Mouse (Mus musculus): ENCODE data around the gene Olfr589. TPM values are rescaled to one million over a fixed set of nuclear protein-coding genes. Genes with fewer than 3 reads are reported as not detected.
"Not testable (repeated sequence)": the region's sequence is repeated elsewhere in the genome, so short reads cannot be mapped to it uniquely, and the experiment has no call there.

The Olfr589 gene
- polyA plus RNA-seq (2016; fragmentation: Nextera tagmentation; extraction: Ambion mirVana), result not detected in 2 replicates

- no peak within 1 kb of the TSS for H3K4me3 ChIP-seq
- 66% methylated on average over 2 of the region's 2 CpGs for WGBS
Measured at GRCm38 (mm10) chr7:103156256-103156655, at the start of gene Olfr589. Gene Olfr589, minus strand, starts transcription at chr7:103156356.

GRCm38 (mm10) chr7:103184503-103184902 lies 28.3 kb upstream of the Olfr589 start, which contains the start of gene Olfr592:
Gene Olfr592, plus strand, starts transcription at chr7:103184803.
- H3K9me3 ChIP-seq; ATAC-seq (ENCODE audit: low FRiP score, low read depth); H3K4me3 ChIP-seq; H3K4me2 ChIP-seq (replicated peaks); H3K36me3 ChIP-seq; H3K27ac ChIP-seq; H3K4me1 ChIP-seq; H3K9ac ChIP-seq; H3K27me3 ChIP-seq (replicated peaks): not testable (repeated sequence)
- WGBS, result 77% methylated on average over 1 of the region's 1 CpGs

More at GRCm38 (mm10) chr7:103156256-103156655, at the start of gene Olfr589:
- no peaks in the 10 kb centered on the region for H3K27me3 ChIP-seq (replicated peaks)
- H3K9me3 ChIP-seq, result no peaks in the 10 kb centered on the region
- H3K27ac ChIP-seq, result no peak within 1 kb of the TSS
- H3K4me1 ChIP-seq, result no peaks in the 10 kb centered on the region
- ATAC-seq (ENCODE audit: low FRiP score, low read depth), result no peak
- no peaks in the 10 kb centered on the region for H3K36me3 ChIP-seq
- H3K4me2 ChIP-seq (replicated peaks), result no peak within 1 kb of the TSS
- no peak within 1 kb of the TSS for H3K9ac ChIP-seq

- H3K4me2 ChIP-seq (replicated peaks), result no peak within 1 kb of the TSS
- H3K27ac ChIP-seq, result no peak within 1 kb of the TSS
- peaks cover 6% of the 10 kb centered on the region; the same call in 1 of the 2 replicates for H3K9me3 ChIP-seq
- no peaks in the 10 kb centered on the region for H3K27me3 ChIP-seq (replicated peaks)
- no peak for ATAC-seq (ENCODE audit: low FRiP score, low read depth)
- WGBS, result 76% methylated on average over 1 of the region's 1 CpGs
- H3K9ac ChIP-seq, result no peak within 1 kb of the TSS
- no peak within 1 kb of the TSS for H3K4me3 ChIP-seq
- no peaks in the 10 kb centered on the region for H3K4me1 ChIP-seq
- H3K36me3 ChIP-seq, result no peaks in the 10 kb centered on the region
Measured at GRCm38 (mm10) chr7:103178240-103178639, 22.1 kb upstream of the Olfr589 start, which contains the start of gene Olfr591. Gene Olfr591, minus strand, starts transcription at chr7:103178340.

DNA sequence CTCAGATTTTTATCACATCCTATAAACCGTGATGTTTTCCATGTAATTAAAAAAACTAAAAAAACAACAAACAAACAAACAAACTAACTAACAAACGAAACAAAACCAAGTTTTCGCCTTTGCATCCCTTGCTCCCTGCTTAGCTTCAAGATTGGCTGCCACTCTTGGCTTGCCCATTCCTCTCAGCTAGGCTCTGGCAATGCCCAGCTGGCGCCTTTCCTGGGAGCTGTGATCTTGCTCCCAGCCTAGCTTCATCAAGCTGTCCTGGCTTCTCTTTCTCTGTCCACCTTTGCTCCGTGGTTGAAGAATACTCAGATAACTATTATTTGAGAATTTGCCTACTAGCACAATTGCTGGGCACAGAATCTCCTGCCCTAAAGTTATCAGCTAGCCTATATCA lies 13.5 kb upstream of the Olfr589 start:
- H3K4me2 ChIP-seq (replicated peaks), result no peak overlapping the region
- 79% methylated on average over 5 of the region's 5 CpGs for WGBS
- no peaks in the 10 kb centered on the region for H3K9me3 ChIP-seq
- no peak for ATAC-seq (ENCODE audit: low FRiP score, low read depth)
- H3K9ac ChIP-seq, result no peak overlapping the region
- no peak overlapping the region for H3K4me3 ChIP-seq
- H3K4me1 ChIP-seq, result no peaks in the 10 kb centered on the region
- H3K36me3 ChIP-seq, result no peaks in the 10 kb centered on the region
- no peaks in the 10 kb centered on the region for H3K27me3 ChIP-seq (replicated peaks)
- no peak overlapping the region for H3K27ac ChIP-seq

GRCm38 (mm10) chr7:103140579-103140978 lies 15.6 kb downstream of the Olfr589 start, which contains the start of gene Olfr588-ps1:
Gene Olfr588-ps1, plus strand, starts transcription at chr7:103140879.
- no peak for ATAC-seq (ENCODE audit: low FRiP score, low read depth)
- no peak within 1 kb of the TSS for H3K4me2 ChIP-seq (replicated peaks)
- WGBS, result 85% methylated on average over 1 of the region's 1 CpGs

DNA sequence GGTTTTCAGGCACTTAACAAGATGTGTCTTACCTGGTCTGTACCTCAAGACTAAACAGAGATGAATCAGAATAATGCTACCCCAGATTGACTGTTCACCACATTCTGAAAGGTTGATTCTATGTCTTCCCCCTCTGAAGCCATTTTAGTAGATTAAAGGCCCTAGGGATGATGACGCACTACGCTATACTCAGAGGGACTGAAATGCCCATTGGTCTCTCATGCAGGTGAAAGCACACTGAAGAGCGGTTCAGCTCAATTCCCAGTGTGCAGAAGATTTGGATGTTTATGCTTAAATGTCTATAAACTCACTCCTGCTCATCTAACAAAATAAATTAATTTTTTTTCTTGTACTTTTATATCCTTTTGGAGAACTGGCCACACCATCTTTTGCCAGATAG lies 30.6 kb downstream of the Olfr589 start, which contains the start of gene Olfr586:
TSS of gene Olfr586 (minus strand) at position 101 of the 400 bp plus-strand sequence.
- no peak for ATAC-seq (ENCODE audit: low FRiP score, low read depth)

More at GRCm38 (mm10) chr7:103140579-103140978, 15.6 kb downstream of the Olfr589 start, which contains the start of gene Olfr588-ps1:
- Histone ChIP-seq H3K9me3 (no peaks in the 10 kb centered on the region), H3K36me3 (no peaks in the 10 kb centered on the region), H3K27me3 (replicated peaks) (no peaks in the 10 kb centered on the region), H3K4me1 (no peaks in the 10 kb centered on the region), H3K27ac (no peak within 1 kb of the TSS), H3K9ac (no peak within 1 kb of the TSS), H3K4me3 (no peak within 1 kb of the TSS)

DNA sequence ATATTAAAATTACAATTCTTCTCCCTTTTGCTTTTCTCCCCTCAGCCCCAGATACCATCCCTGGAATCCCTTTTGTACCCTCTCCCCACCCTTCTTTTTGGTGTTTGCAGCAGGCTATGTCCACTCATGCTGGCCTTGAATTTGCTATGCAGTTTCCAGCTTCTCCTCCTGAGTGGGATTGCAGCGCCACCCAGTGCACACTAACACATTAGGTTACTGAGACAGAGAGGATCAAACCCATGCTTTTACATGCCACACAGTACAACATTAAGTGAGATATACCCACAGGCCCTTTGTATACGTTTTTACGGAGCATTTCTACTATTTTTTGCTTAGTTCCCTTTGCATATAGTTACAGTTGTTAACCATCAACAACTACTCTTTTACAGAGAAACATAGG lies 36.8 kb downstream of the Olfr589 start:
- no peaks in the 10 kb centered on the region for H3K4me1 ChIP-seq
- no peak overlapping the region for H3K4me2 ChIP-seq (replicated peaks)
- no peak overlapping the region for H3K9ac ChIP-seq
- H3K9me3 ChIP-seq, result no peaks in the 10 kb centered on the region
- no peaks in the 10 kb centered on the region for H3K36me3 ChIP-seq
- H3K27me3 ChIP-seq (replicated peaks), result no peaks in the 10 kb centered on the region
- H3K27ac ChIP-seq, result no peak overlapping the region
- H3K4me3 ChIP-seq, result no peak overlapping the region
- no peak for ATAC-seq (ENCODE audit: low FRiP score, low read depth)
- WGBS, result 58% methylated on average over 3 of the region's 3 CpGs

More for the DNA sequence above, 30.6 kb downstream of the Olfr589 start, which contains the start of gene Olfr586:
- Histone ChIP-seq H3K9me3 (no peaks in the 10 kb centered on the region), H3K36me3 (no peaks in the 10 kb centered on the region), H3K27me3 (replicated peaks) (no peaks in the 10 kb centered on the region), H3K9ac (no peak within 1 kb of the TSS), H3K4me3 (no peak within 1 kb of the TSS), H3K4me1 (no peaks in the 10 kb centered on the region), H3K4me2 (replicated peaks) (no peak within 1 kb of the TSS), H3K27ac (no peak within 1 kb of the TSS)
- WGBS, result 94% methylated on average over 3 of the region's 3 CpGs

Other genes starting within 250 kb of the Olfr589 start
- gene Olfr571, start 238.8 kb downstream of the Olfr589 start, polyA plus RNA-seq (2016; fragmentation: Nextera tagmentation; extraction: Ambion mirVana), result not detected in 2 replicates
- gene Olfr572, start 231.9 kb downstream of the Olfr589 start, polyA plus RNA-seq (2016; fragmentation: Nextera tagmentation; extraction: Ambion mirVana), result not detected in 2 replicates
- not detected in 2 replicates for gene Olfr573-ps1, start 213.8 kb downstream of the Olfr589 start, polyA plus RNA-seq (2016; fragmentation: Nextera tagmentation; extraction: Ambion mirVana)
- gene Olfr574, start 207.9 kb downstream of the Olfr589 start, polyA plus RNA-seq (2016; fragmentation: Nextera tagmentation; extraction: Ambion mirVana), result not detected in 2 replicates
- not detected in 2 replicates for gene Olfr575, start 197.6 kb downstream of the Olfr589 start, polyA plus RNA-seq (2016; fragmentation: Nextera tagmentation; extraction: Ambion mirVana)
- not detected in 2 replicates for gene Olfr576, start 193.7 kb downstream of the Olfr589 start, polyA plus RNA-seq (2016; fragmentation: Nextera tagmentation; extraction: Ambion mirVana)
- gene Olfr577, start 180.4 kb downstream of the Olfr589 start, polyA plus RNA-seq (2016; fragmentation: Nextera tagmentation; extraction: Ambion mirVana), result not detected in 2 replicates
- not detected in 2 replicates for gene Olfr578, start 167.0 kb downstream of the Olfr589 start, polyA plus RNA-seq (2016; fragmentation: Nextera tagmentation; extraction: Ambion mirVana)
- not detected in 2 replicates for gene Olfr582, start 118.3 kb downstream of the Olfr589 start, polyA plus RNA-seq (2016; fragmentation: Nextera tagmentation; extraction: Ambion mirVana)
- gene Olfr583, start 105.1 kb downstream of the Olfr589 start, polyA plus RNA-seq (2016; fragmentation: Nextera tagmentation; extraction: Ambion mirVana), result not detected in 2 replicates
- not detected in 2 replicates for gene Olfr584, start 74.5 kb downstream of the Olfr589 start, polyA plus RNA-seq (2016; fragmentation: Nextera tagmentation; extraction: Ambion mirVana)
- gene Olfr585, start 58.6 kb downstream of the Olfr589 start, polyA plus RNA-seq (2016; fragmentation: Nextera tagmentation; extraction: Ambion mirVana), result not detected in 2 replicates
- not detected in 2 replicates for gene Olfr586, start 30.7 kb downstream of the Olfr589 start, polyA plus RNA-seq (2016; fragmentation: Nextera tagmentation; extraction: Ambion mirVana)
- gene Olfr588-ps1, start 15.5 kb downstream of the Olfr589 start, polyA plus RNA-seq (2016; fragmentation: Nextera tagmentation; extraction: Ambion mirVana), result not detected in 2 replicates
- not detected in 2 replicates for gene Olfr591, start 22.0 kb upstream of the Olfr589 start, polyA plus RNA-seq (2016; fragmentation: Nextera tagmentation; extraction: Ambion mirVana)
- not detected in 2 replicates for gene Olfr592, start 28.4 kb upstream of the Olfr589 start, polyA plus RNA-seq (2016; fragmentation: Nextera tagmentation; extraction: Ambion mirVana)
- not detected in 2 replicates for gene Olfr593, start 55.5 kb upstream of the Olfr589 start, polyA plus RNA-seq (2016; fragmentation: Nextera tagmentation; extraction: Ambion mirVana)
- not detected in 2 replicates for gene Olfr594, start 60.6 kb upstream of the Olfr589 start, polyA plus RNA-seq (2016; fragmentation: Nextera tagmentation; extraction: Ambion mirVana)
- gene Usp17ld, start 96.1 kb upstream of the Olfr589 start, polyA plus RNA-seq (2016; fragmentation: Nextera tagmentation; extraction: Ambion mirVana), result not detected in 2 replicates
- not detected in 2 replicates for gene Olfr596, start 149.3 kb upstream of the Olfr589 start, polyA plus RNA-seq (2016; fragmentation: Nextera tagmentation; extraction: Ambion mirVana)
- gene Olfr597, start 160.0 kb upstream of the Olfr589 start, polyA plus RNA-seq (2016; fragmentation: Nextera tagmentation; extraction: Ambion mirVana), result not detected in 2 replicates
- gene Olfr598, start 167.2 kb upstream of the Olfr589 start, polyA plus RNA-seq (2016; fragmentation: Nextera tagmentation; extraction: Ambion mirVana), result not detected in 2 replicates
- not detected in 2 replicates for gene Olfr599, start 179.6 kb upstream of the Olfr589 start, polyA plus RNA-seq (2016; fragmentation: Nextera tagmentation; extraction: Ambion mirVana)
- gene Olfr600, start 193.3 kb upstream of the Olfr589 start, polyA plus RNA-seq (2016; fragmentation: Nextera tagmentation; extraction: Ambion mirVana), result not detected in 2 replicates
- not detected in 2 replicates for gene Olfr601, start 206.3 kb upstream of the Olfr589 start, polyA plus RNA-seq (2016; fragmentation: Nextera tagmentation; extraction: Ambion mirVana)
- not detected in 2 replicates for gene Olfr603, start 229.8 kb upstream of the Olfr589 start, polyA plus RNA-seq (2016; fragmentation: Nextera tagmentation; extraction: Ambion mirVana)